Mouse (Mus musculus) ES-E14 (cell line): ENCODE measurements around the gene Prdm10. TPM values are rescaled to one million over a fixed set of nuclear protein-coding genes. Genes with fewer than 3 reads are reported as not detected.

ENCODE experiments used
- DNase-seq: peaks from one replicate; pipeline ENCODE4 v3.0.0-alpha.2; 2013; ENCODE audit warnings: low read depth, low spot score
- H3K27ac ChIP-seq: 2 replicates; pipeline ENCODE4 v1.5.1; 2012; ENCODE audit warnings: low read depth, mild to moderate bottlenecking, low read length, moderate library complexity, mixed read lengths; ENCODE audit not compliant: poor library complexity, insufficient read depth, severe bottlenecking
- H3K36me3 ChIP-seq: 2 replicates; pipeline ENCODE4 v1.6.1; 2012; ENCODE audit warnings: mild to moderate bottlenecking, low read length, moderate library complexity, mixed read lengths; ENCODE audit not compliant: control insufficient read depth, poor library complexity, insufficient read depth, severe bottlenecking
- H3K4me1 ChIP-seq, 2 experiments: fragments of 150-350 bp in 1 of 2; sonication (generic) in 1 of 2; 2 replicates each; pipeline ENCODE4 v1.6.1; 2012; ENCODE audit warnings: low read length in 2 of 2, mild to moderate bottlenecking in 1 of 2, mixed read lengths in 1 of 2; ENCODE audit not compliant: control insufficient read depth in 2 of 2, insufficient read depth in 2 of 2, poor library complexity in 1 of 2
- H3K4me3 ChIP-seq, 2 experiments: fragments of 150-350 bp in 1 of 2; sonication (generic) in 1 of 2; 2 replicates each; pipeline ENCODE4 v1.5.1; 2012; ENCODE audit warnings: low read length in 2 of 2, low read depth in 1 of 2, mild to moderate bottlenecking in 1 of 2, mixed read lengths in 1 of 2; ENCODE audit not compliant: insufficient read depth in 1 of 2, poor library complexity in 1 of 2, severe bottlenecking in 1 of 2
- H3K9ac ChIP-seq: 2 replicates; pipeline ENCODE4 v1.6.1; 2012; ENCODE audit warnings: low read depth, mild to moderate bottlenecking, low read length, mixed read lengths; ENCODE audit not compliant: poor library complexity, insufficient read depth, severe bottlenecking
- H3K9me3 ChIP-seq: fragments of 150-350 bp; sonication (generic); 2 replicates; pipeline ENCODE4 v1.6.1; 2012; ENCODE audit warnings: low read depth, mild to moderate bottlenecking, low read length; ENCODE audit not compliant: control insufficient read depth, insufficient read depth
- CHD2 ChIP-seq: IDR thresholded peaks from 2 replicates; pipeline ENCODE4 v1.6.1; 2014; ENCODE audit warnings: mild to moderate bottlenecking, low read depth, low read length, inconsistent platforms
- HCFC1 ChIP-seq: IDR thresholded peaks from 2 replicates; pipeline ENCODE4 v1.6.1; 2012; ENCODE audit warnings: low read length, inconsistent platforms, borderline replicate concordance; ENCODE audit not compliant: insufficient read depth
- MAFK ChIP-seq: IDR thresholded peaks from 2 replicates; pipeline ENCODE4 v1.6.1; 2014; ENCODE audit warnings: mild to moderate bottlenecking, low read depth, low read length, inconsistent platforms; ENCODE audit not compliant: insufficient read depth
- ZC3H11A ChIP-seq: IDR thresholded peaks from 2 replicates; pipeline ENCODE4 v1.6.1; 2012; ENCODE audit warnings: low read depth, mild to moderate bottlenecking, inconsistent platforms, low read length, borderline replicate concordance
- ZNF384 ChIP-seq: IDR thresholded peaks from 2 replicates; pipeline ENCODE4 v1.6.1; 2012; ENCODE audit warnings: low read depth, low read length, inconsistent platforms
- in situ Hi-C, 2 experiments: fragments of 600-800 bp; cut with MboI; formaldehyde crosslinking; loops; one replicate each; pipeline ENCODE4 v1.15.1; 2025; ENCODE audit warnings: low sequenced_read_pairs in 2 of 2, inconsistent platforms in 1 of 2; ENCODE audit not compliant: unreplicated experiment in 2 of 2
- total RNA-seq: library from RNA; depleted of rRNA; stranded (reverse); fragments of 300-350 nt; gene quantifications from 2 replicates; pipeline ENCODE4 v1.2.3, GENCODE M21; 2012

Prdm10 gene
- total RNA-seq, 1 experiment = 10.5 TPM

DNA sequence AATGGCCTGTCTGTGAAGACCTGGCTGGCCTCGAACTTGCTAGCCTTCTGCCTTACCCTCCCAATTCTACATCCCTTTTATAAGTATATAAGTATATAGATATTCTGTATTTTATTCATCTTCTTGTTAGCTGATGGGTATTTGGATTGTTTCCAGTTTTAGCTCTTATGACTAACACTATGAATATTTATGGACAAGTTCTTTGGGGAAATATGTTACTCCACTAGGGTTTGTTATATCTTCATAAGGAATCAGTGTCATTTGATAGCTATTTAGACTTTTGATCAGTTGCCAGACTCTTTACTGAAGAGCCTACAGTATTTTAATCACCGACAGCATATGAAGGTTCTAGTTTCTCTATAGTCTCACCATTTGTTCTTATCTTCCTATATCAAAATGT, 15.0 kb downstream of the Prdm10 start:
- H3K4me3 ChIP-seq = no peak overlapping the region
- H3K9me3 ChIP-seq = no peaks in the 10 kb centered on the region
- TF ChIP-seq HCFC1 = no peak
- TF ChIP-seq MAFK = no peak
- no peak for TF ChIP-seq ZNF384
- no peak for TF ChIP-seq CHD2
- TF ChIP-seq ZC3H11A = no peak
- no peak overlapping the region for H3K9ac ChIP-seq
- H3K27ac ChIP-seq = no peak overlapping the region
- in situ Hi-C loops = no loop called here
- H3K36me3 ChIP-seq = no peaks in the 10 kb centered on the region
- DNase-seq = no peak
- peaks cover 3% of the 10 kb centered on the region in 2 experiments; a peak in 1 of 4 replicates for H3K4me1 ChIP-seq

DNA sequence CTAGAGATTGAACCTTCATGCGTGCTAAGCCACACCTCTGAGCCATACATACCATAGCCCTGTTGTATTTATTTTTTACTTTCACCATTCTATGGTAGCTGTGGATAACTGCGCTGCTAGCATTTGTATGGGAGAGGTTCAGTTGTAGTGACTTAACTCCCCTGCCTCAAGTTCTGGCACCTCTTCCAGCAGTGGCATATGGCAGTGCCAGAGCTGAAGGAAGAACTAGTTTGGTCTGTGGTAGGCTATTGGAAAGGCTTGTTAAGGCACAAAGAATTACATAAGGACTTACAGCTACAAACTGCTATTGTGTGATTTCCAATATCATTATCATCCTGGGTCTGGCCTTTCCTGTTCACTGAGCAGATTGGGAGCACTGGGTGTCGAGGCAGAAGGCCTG, 16.0 kb downstream of the Prdm10 start:
- DNase-seq = no peak
- TF ChIP-seq HCFC1 (no peak), ZNF384 (no peak), MAFK (no peak), CHD2 (no peak), ZC3H11A (no peak)
- Histone ChIP-seq H3K36me3 (no peaks in the 10 kb centered on the region), H3K4me3 (no peak overlapping the region), H3K4me1 (peaks cover 3% of the 10 kb centered on the region in 2 experiments; a peak in 1 of 4 replicates), H3K27ac (no peak overlapping the region), H3K9me3 (no peaks in the 10 kb centered on the region), H3K9ac (no peak overlapping the region)
- in situ Hi-C loops = no loop called here

DNA sequence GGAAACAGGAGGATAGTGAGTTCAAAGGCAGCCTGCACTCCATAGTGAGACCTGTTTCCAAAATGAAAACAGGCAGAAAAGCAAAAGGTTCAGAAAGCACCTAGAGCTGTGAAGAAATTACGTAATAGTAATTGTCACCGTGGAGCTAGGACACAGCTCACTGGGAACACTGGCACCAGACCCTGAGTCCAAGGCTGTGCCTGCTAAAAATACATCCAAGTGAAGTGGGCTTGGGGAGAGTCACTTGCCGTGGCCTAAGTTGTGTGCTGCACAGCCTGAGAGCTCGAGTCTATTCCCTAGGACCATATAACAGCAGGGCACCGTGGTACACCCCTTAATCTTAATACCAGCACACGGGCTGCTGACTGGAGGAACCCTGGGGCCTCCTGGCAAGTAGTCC, 18.4 kb downstream of the Prdm10 start:
- DNase-seq = no peak
- Histone ChIP-seq H3K9me3 (no peaks in the 10 kb centered on the region), H3K4me1 (peaks cover 3 to 5% of the 10 kb centered on the region in 2 experiments; a peak in 1 of 4 replicates), H3K27ac (no peak overlapping the region), H3K4me3 (no peak overlapping the region), H3K36me3 (no peaks in the 10 kb centered on the region), H3K9ac (no peak overlapping the region)
- in situ Hi-C loops = no loop called here
- TF ChIP-seq ZC3H11A = no peak
- TF ChIP-seq HCFC1 = no peak
- TF ChIP-seq MAFK = no peak
- TF ChIP-seq ZNF384 = no peak
- no peak for TF ChIP-seq CHD2

DNA sequence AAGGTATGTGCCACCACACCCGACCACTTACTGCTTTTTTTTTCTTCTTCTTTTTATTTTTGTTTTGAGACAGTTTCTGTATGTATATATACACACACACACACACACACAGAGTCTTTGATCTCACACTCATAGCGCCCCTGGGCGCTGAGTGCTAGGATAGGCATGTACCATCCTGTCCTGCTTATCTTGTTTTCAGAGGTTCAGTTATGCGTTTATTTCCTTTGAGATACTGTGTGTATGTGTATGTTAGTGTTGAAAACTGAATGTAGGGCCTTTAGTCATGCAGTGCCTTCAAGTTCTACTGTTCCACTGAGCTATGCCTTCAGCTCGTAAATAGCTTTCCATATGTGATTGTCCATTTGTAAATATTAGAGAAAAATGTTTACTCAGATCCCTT, 20.2 kb downstream of the Prdm10 start:
- H3K4me1 ChIP-seq = peaks cover 0 to 3% of the 10 kb centered on the region in 2 experiments; a peak in 1 of 4 replicates
- no peak overlapping the region for H3K4me3 ChIP-seq
- no peak overlapping the region for H3K9ac ChIP-seq
- TF ChIP-seq ZC3H11A (no peak), CHD2 (no peak), ZNF384 (no peak), HCFC1 (no peak), MAFK (no peak)
- H3K9me3 ChIP-seq = no peaks in the 10 kb centered on the region
- H3K36me3 ChIP-seq = no peaks in the 10 kb centered on the region
- no peak for DNase-seq
- in situ Hi-C loops = no loop called here
- H3K27ac ChIP-seq = no peak overlapping the region

DNA sequence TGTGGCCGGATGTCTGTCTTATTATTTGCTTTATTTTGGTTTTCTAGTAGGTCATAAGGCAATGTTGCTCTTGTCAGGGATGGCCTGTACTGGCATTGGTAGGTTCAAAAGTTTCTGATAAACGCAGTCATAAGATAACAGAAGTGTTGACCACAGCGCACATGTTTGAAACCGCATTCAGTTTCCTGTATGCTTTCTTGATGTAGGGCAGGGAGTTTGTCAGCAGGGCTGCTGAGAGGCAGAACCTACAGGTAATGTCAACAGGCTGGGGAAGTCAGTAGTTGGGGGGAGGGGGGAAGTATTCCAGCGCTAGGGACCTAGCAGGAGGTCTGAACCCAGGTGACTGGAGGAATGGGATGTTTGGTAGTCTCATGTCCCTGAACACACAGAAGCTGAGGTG, 20.8 kb downstream of the Prdm10 start:
- TF ChIP-seq MAFK (no peak), ZNF384 (no peak), HCFC1 (no peak), ZC3H11A (no peak), CHD2 (no peak)
- in situ Hi-C loops = no loop called here
- Histone ChIP-seq H3K4me1 (peaks cover 0 to 3% of the 10 kb centered on the region in 2 experiments; a peak in 1 of 4 replicates), H3K36me3 (no peaks in the 10 kb centered on the region), H3K9ac (no peak overlapping the region), H3K27ac (no peak overlapping the region), H3K9me3 (no peaks in the 10 kb centered on the region), H3K4me3 (no peak overlapping the region)
- DNase-seq = no peak
